Mouse (Mus musculus) liver, adult 2 months (tissue): ENCODE measurements around the gene Xbp1.

Source experiments
- CTCF ChIP-seq: fragments of 200-500 bp; IDR thresholded peaks from 2 replicates; pipeline ENCODE4 v1.5.1; 2011; ENCODE audit warnings: low read depth, low read length, control low read depth
- POLR2A ChIP-seq: fragments of 200-500 bp; IDR thresholded peaks from 2 replicates; pipeline ENCODE4 v1.6.1; 2011; ENCODE audit warnings: low read length, control low read depth; ENCODE audit not compliant: insufficient read depth; ENCODE audit errors: extremely low read depth

GRCm38 (mm10) chr11:5569474-5569873 lies 49.0 kb downstream of the Xbp1 start, which contains the start of gene Ankrd36:
- TF ChIP-seq POLR2A = no peak
- no peak for TF ChIP-seq CTCF
